Mouse (Mus musculus) small intestine, adult 10 weeks (tissue): ENCODE data around the gene Nfib. TPM values are rescaled to one million over a fixed set of nuclear protein-coding genes. Genes with fewer than 3 reads are reported as not detected.

ENCODE experiments used
- polyA plus RNA-seq: library from polyadenylated mRNA; stranded (reverse); fragments of 350-450 nt; fragmentation: Illumina TruSeq; extraction: RNeasy Lipid Tissue Mini Kit (QIAGEN cat#74804); gene quantifications from one replicate; pipeline ENCODE4 v1.2.3, GENCODE M21; 2014; ENCODE audit warnings: low replicate concordance

The Nfib gene
- polyA plus RNA-seq, result 25.7 TPM

GRCm38 (mm10) chr4:82704841-82705794 lies at the start of gene Nfib:
Gene Nfib (minus strand): TSS chr4:82705750.

Other genes starting within 250 kb of the Nfib start
- gene Zdhhc21, start 154.2 kb upstream of the Nfib start, polyA plus RNA-seq, result 24.9 TPM
- not detected for gene Cer1, start 179.4 kb upstream of the Nfib start, polyA plus RNA-seq